Mouse (Mus musculus): ENCODE measurements around the gene Prkcb.

The Prkcb gene

GRCm38 (mm10) chr7:122290165-122290564, 1.6 kb downstream of the Prkcb start:
- DNase-seq (ENCODE audit: low spot score in 2 of 2): peak in 1 of 2 experiments; percentile 26

GRCm38 (mm10) chr7:122290771-122291170, 2.2 kb downstream of the Prkcb start:
- no peak for DNase-seq (ENCODE audit: low spot score in 2 of 2)

- DNase-seq (ENCODE audit: low spot score in 2 of 2): no peak
These were observed 3.6 kb downstream of the Prkcb start for GRCm38 (mm10) chr7:122292151-122292550.

- no peak for DNase-seq (ENCODE audit: low spot score in 2 of 2)
These were observed 5.6 kb downstream of the Prkcb start for GRCm38 (mm10) chr7:122294111-122294510.

- DNase-seq (ENCODE audit: low spot score in 2 of 2): no peak
These were observed 6.8 kb downstream of the Prkcb start for GRCm38 (mm10) chr7:122295363-122295762.

GRCm38 (mm10) chr7:122296331-122296730, 7.8 kb downstream of the Prkcb start:
- DNase-seq (ENCODE audit: low spot score in 2 of 2): no peak

- no peak for DNase-seq (ENCODE audit: low spot score in 2 of 2)
These were observed 8.3 kb downstream of the Prkcb start for GRCm38 (mm10) chr7:122296805-122297204.

GRCm38 (mm10) chr7:122297627-122298026, 9.1 kb downstream of the Prkcb start:
- DNase-seq (ENCODE audit: low spot score in 2 of 2): no peak

- DNase-seq (ENCODE audit: low spot score in 2 of 2): no peak
These were observed 10.2 kb downstream of the Prkcb start for GRCm38 (mm10) chr7:122298715-122299114.

GRCm38 (mm10) chr7:122300538-122300937, 12.0 kb downstream of the Prkcb start:
- no peak for DNase-seq (ENCODE audit: low spot score in 2 of 2)

GRCm38 (mm10) chr7:122302538-122302937, 14.0 kb downstream of the Prkcb start:
- no peak for DNase-seq (ENCODE audit: low spot score in 2 of 2)

- no peak for DNase-seq (ENCODE audit: low spot score in 2 of 2)
These were observed 15.4 kb downstream of the Prkcb start for GRCm38 (mm10) chr7:122303988-122304387.

- DNase-seq (ENCODE audit: low spot score in 2 of 2): no peak
These were observed 16.0 kb downstream of the Prkcb start for GRCm38 (mm10) chr7:122304521-122304920.

- no peak for DNase-seq (ENCODE audit: low spot score in 2 of 2)
These were observed 18.7 kb downstream of the Prkcb start for GRCm38 (mm10) chr7:122307241-122307640.

GRCm38 (mm10) chr7:122308661-122309060, 20.1 kb downstream of the Prkcb start:
- DNase-seq (ENCODE audit: low spot score in 2 of 2): no peak

GRCm38 (mm10) chr7:122309909-122310725, 21.6 kb downstream of the Prkcb start:
- no peak for DNase-seq (ENCODE audit: low spot score in 2 of 2)

- DNase-seq (ENCODE audit: low spot score in 2 of 2): no peak
These were observed 22.1 kb downstream of the Prkcb start for GRCm38 (mm10) chr7:122310726-122311018.

GRCm38 (mm10) chr7:122313690-122314477, 25.3 kb downstream of the Prkcb start:
- no peak for DNase-seq (ENCODE audit: low spot score in 2 of 2)

- no peak for DNase-seq (ENCODE audit: low spot score in 2 of 2)
These were observed 27.3 kb downstream of the Prkcb start for GRCm38 (mm10) chr7:122315720-122316331.

- no peak for DNase-seq (ENCODE audit: low spot score in 2 of 2)
These were observed 28.1 kb downstream of the Prkcb start for GRCm38 (mm10) chr7:122316681-122317080.

GRCm38 (mm10) chr7:122317485-122317884, 28.9 kb downstream of the Prkcb start:
- no peak for DNase-seq (ENCODE audit: low spot score in 2 of 2)

GRCm38 (mm10) chr7:122319566-122319965, 31.0 kb downstream of the Prkcb start:
- DNase-seq (ENCODE audit: low spot score in 2 of 2): no peak

Measured in urinary bladder, postnatal 4 days (tissue).